Mouse (Mus musculus) naive thymus-derived CD4-positive, alpha-beta T cell, adult 5 months (primary cell): ENCODE data around the gene Cobl. TPM values are rescaled to one million over a fixed set of nuclear protein-coding genes. Genes with fewer than 3 reads are reported as not detected.

Experiments
- polyA plus RNA-seq: library from polyadenylated mRNA; unstranded; fragments of 100-300 nt; shearing (Covaris generic); gene quantifications from one replicate; pipeline ENCODE4 v1.2.1, GENCODE M21; 2017

The Cobl gene
- not detected for polyA plus RNA-seq

DNA sequence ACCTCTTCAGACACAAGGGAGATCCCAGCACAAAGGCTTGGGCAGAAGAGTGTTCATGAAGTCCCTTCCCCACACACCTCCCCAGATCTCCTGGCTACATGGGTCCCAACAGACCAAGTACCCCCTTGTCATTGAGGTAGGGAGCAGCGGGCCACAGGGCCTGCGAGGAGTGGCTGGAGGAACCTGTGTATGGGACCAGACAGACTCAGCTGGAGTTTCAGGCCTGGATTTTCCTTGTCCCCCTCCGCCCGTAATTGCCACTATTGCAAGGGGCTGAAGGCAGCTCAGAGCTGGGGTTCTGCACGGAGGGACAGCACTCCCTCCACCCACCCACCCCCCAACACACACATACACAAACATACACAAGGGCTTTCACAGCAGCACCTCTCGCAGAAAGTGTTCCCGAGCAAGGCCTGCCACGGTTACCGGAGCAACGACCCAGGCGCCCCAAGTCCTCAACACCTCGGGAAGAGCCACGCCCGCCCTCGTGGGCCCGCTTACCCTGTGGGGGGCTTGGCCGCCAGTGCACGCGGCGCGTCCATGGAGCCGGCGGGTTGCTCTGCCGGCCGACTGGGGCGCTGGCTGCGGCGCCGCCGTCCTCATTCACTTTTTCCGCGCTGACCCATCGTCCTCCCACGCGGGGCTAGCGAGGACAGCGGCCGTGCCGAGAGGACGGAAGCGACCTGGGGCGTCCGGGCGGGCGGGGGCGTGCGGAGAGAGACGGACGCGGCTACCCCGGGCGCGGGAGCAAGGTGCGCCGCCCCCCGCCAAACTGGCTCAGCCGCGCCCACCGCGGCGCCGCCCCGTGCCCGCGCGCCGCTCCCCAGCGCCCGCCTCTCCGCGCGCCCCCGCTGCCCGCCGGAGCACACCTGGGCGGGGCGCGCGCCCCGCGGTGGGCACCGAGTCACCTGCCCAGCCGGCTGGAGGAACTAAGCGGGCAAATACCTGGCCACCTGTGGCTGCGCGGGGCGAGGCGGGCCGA is at the start of gene Cobl:
Gene Cobl (minus strand): TSS at position 780 of the 982 bp plus-strand sequence.

